Comparison of ENCODE assay signal across 24 mouse cellular contexts in the genomic region with DNA sequence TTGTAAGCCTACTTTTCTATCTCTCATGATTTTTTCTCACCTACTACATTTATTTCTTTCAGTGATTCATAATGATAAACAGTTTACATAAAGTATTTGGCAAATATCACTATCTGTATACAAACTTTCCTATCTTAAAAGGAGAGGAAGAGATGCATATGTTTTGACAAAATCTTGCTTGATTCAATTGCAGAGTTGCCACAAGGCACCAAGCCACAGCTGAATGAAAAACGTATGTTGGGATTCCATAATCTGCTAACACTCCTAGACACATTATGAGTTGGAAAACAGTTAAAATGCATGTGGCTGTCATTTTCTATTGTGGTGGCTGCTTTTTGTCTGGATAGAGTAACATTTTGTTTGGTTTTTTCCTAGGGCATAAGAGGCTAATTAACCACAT.
A peak's percentile ranks its signal among the peaks of the same experiment; 100 is the strongest.
DNase-seq lines count a peak whose midpoint lies in the region; ATAC-seq and TF ChIP-seq lines count a peak whose summit lies in the region.
"Had no signal": no experiment of that assay in that cellular context is flagged by ENCODE, and none has a peak within 500 bp of the region (broad histone marks: within the 10 kb centered on the region; RNA-seq: fewer than 3 reads in every experiment).

No protein-coding gene starts in this region.

- no peaks in the 10 kb centered on the region for H3K36me3 ChIP-seq in embryonic facial prominence, embryonic 14.5 days (ENCODE audit: control insufficient read depth, insufficient read depth, low read length)
- H3K36me3 ChIP-seq in embryonic facial prominence, embryonic 10.5 days (replicated peaks), result no peaks in the 10 kb centered on the region
- no peaks in the 10 kb centered on the region for H3K36me3 ChIP-seq in lung, embryonic 14.5 days (ENCODE audit: insufficient read depth)
- H3K36me3 ChIP-seq in lung, embryonic 16.5 days (ENCODE audit: control insufficient read depth, insufficient read depth, low read length), result no peaks in the 10 kb centered on the region
- H3K36me3 ChIP-seq: embryonic facial prominence, embryonic 13.5 days; forebrain, embryonic 15.5 days; G1E had no signal

- no peaks in the 10 kb centered on the region for H3K4me1 ChIP-seq in embryonic facial prominence, embryonic 14.5 days (ENCODE audit: control insufficient read depth, insufficient read depth, low read length)
- no peaks in the 10 kb centered on the region for H3K4me1 ChIP-seq in embryonic facial prominence, embryonic 10.5 days
- no peaks in the 10 kb centered on the region for H3K4me1 ChIP-seq in lung, embryonic 14.5 days (ENCODE audit: insufficient read depth)
- H3K4me1 ChIP-seq in lung, embryonic 16.5 days (replicated peaks; ENCODE audit: control insufficient read depth, insufficient read depth, low read length), result no peaks in the 10 kb centered on the region
- H3K4me1 ChIP-seq: embryonic facial prominence, embryonic 13.5 days; forebrain, embryonic 13.5 days; forebrain, embryonic 15.5 days had no signal

- H3K27ac ChIP-seq in embryonic facial prominence, embryonic 14.5 days (replicated peaks; ENCODE audit: low read depth, low read length), result no peak overlapping the region
- no peak overlapping the region for H3K27ac ChIP-seq in embryonic facial prominence, embryonic 10.5 days (replicated peaks)
- H3K27ac ChIP-seq in lung, embryonic 14.5 days (ENCODE audit: low read depth), result no peak overlapping the region
- no peak overlapping the region for H3K27ac ChIP-seq in lung, embryonic 16.5 days (ENCODE audit: low read length)
- H3K27ac ChIP-seq: embryonic facial prominence, embryonic 13.5 days; forebrain, embryonic 13.5 days; forebrain, embryonic 15.5 days had no signal

- peak; percentile 54 for DNase-seq in embryonic facial prominence, embryonic 14.5 days (ENCODE audit: low spot score)
- no peak for DNase-seq in embryonic facial prominence, embryonic 10.5 days (ENCODE audit: low spot score)
- peak; percentile 68 for DNase-seq in lung, embryonic 14.5 days
- no peak for DNase-seq in lung, postnatal 10 days
- DNase-seq in lung, postnatal 14 days, result no peak
- DNase-seq: adrenal gland, adult 8-10 months; adrenal gland, postnatal 14 days; adrenal gland, postnatal 36 days; B cell, adult 2 months; cerebellum, adult 11-12 months; cerebellum, adult 2 months; cerebellum, adult 9-10 months; cerebellum, postnatal 10 days; cerebellum, postnatal 25 days; forebrain, postnatal 0 days had no signal

- no peak overlapping the region for H3K4me2 ChIP-seq in embryonic facial prominence, embryonic 14.5 days (ENCODE audit: low read depth, low read length)
- H3K4me2 ChIP-seq in lung, embryonic 14.5 days, result no peak overlapping the region
- no peak overlapping the region for H3K4me2 ChIP-seq in lung, embryonic 16.5 days (ENCODE audit: low read depth, low read length)
- H3K4me2 ChIP-seq: embryonic facial prominence, embryonic 13.5 days; forebrain, embryonic 13.5 days; forebrain, embryonic 15.5 days had no signal

- no peak for TF ChIP-seq CTCF in lung, embryonic 14.5 days (IDR thresholded peaks at IDR 0.05; ENCODE audit: low read depth)

- no peak for ATAC-seq in embryonic facial prominence, embryonic 14.5 days (ENCODE audit: low read depth)
- ATAC-seq in lung, embryonic 14.5 days (ENCODE audit: insufficient read depth), result peak; percentile 56; the same call in 1 of the 2 replicates
- peak; percentile 56 for ATAC-seq in lung, embryonic 16.5 days (ENCODE audit: low read depth)
- ATAC-seq: activated CD4-positive, CD25-positive, alpha-beta regulatory T cell, adult 4 months; CD4-positive, CD25-positive, alpha-beta regulatory T cell, adult 4 months; forebrain, embryonic 13.5 days; forebrain, embryonic 15.5 days; forebrain, postnatal 0 days; Patski had no signal

- H3K4me3 ChIP-seq in embryonic facial prominence, embryonic 14.5 days (ENCODE audit: low read depth, low read length), result no peak overlapping the region
- H3K4me3 ChIP-seq in embryonic facial prominence, embryonic 10.5 days, result no peak overlapping the region
- H3K4me3 ChIP-seq in lung, embryonic 14.5 days (ENCODE audit: low read depth, low read length), result no peak overlapping the region
- H3K4me3 ChIP-seq in lung, embryonic 16.5 days (ENCODE audit: low read length), result no peak overlapping the region
- H3K4me3 ChIP-seq: embryonic facial prominence, embryonic 13.5 days; forebrain, embryonic 13.5 days; forebrain, embryonic 15.5 days had no signal

- 46% methylated on average over 1 of the region's 1 CpGs for WGBS in embryonic facial prominence, embryonic 14.5 days
- 78% methylated on average over 1 of the region's 1 CpGs for WGBS in embryonic facial prominence, embryonic 10.5 days
- WGBS in lung, embryonic 14.5 days, result 39% methylated on average over 1 of the region's 1 CpGs
- WGBS in lung, embryonic 16.5 days, result 26% methylated on average over 1 of the region's 1 CpGs

- no peaks in the 10 kb centered on the region for H3K27me3 ChIP-seq in embryonic facial prominence, embryonic 14.5 days (replicated peaks; ENCODE audit: control insufficient read depth, insufficient read depth, low read length)
- no peaks in the 10 kb centered on the region for H3K27me3 ChIP-seq in embryonic facial prominence, embryonic 10.5 days (replicated peaks; ENCODE audit: low read depth, poor library complexity, severe bottlenecking)
- H3K27me3 ChIP-seq in lung, embryonic 14.5 days (ENCODE audit: insufficient read depth, low read length), result no peaks in the 10 kb centered on the region
- no peaks in the 10 kb centered on the region for H3K27me3 ChIP-seq in lung, embryonic 16.5 days (ENCODE audit: control insufficient read depth, insufficient read depth, low read depth, low read length)
- H3K27me3 ChIP-seq: CH12.LX; embryonic facial prominence, embryonic 13.5 days; forebrain, embryonic 13.5 days; forebrain, embryonic 15.5 days had no signal

- no peak overlapping the region for H3K9ac ChIP-seq in embryonic facial prominence, embryonic 14.5 days (ENCODE audit: low read depth, low read length)
- H3K9ac ChIP-seq in lung, embryonic 14.5 days, result no peak overlapping the region
- no peak overlapping the region for H3K9ac ChIP-seq in lung, embryonic 16.5 days (ENCODE audit: low read length)
- H3K9ac ChIP-seq: embryonic facial prominence, embryonic 13.5 days; forebrain, embryonic 13.5 days; forebrain, embryonic 15.5 days; forebrain, postnatal 0 days had no signal

- no peaks in the 10 kb centered on the region for H3K9me3 ChIP-seq in embryonic facial prominence, embryonic 14.5 days (ENCODE audit: control insufficient read depth, low read length)
- H3K9me3 ChIP-seq in embryonic facial prominence, embryonic 10.5 days, result no peaks in the 10 kb centered on the region
- no peaks in the 10 kb centered on the region for H3K9me3 ChIP-seq in lung, embryonic 14.5 days (ENCODE audit: low read depth, low read length)
- H3K9me3 ChIP-seq in lung, embryonic 16.5 days (ENCODE audit: control insufficient read depth, low read length), result no peaks in the 10 kb centered on the region
- H3K9me3 ChIP-seq: embryonic facial prominence, embryonic 13.5 days; forebrain, embryonic 13.5 days; forebrain, embryonic 15.5 days; G1E had no signal

Comparison
In these comparisons a context has a peak if more than half of its experiments do, and no peak if none do; other contexts are left out.
1. DNase-seq: peak in embryonic facial prominence, embryonic 14.5 days (single experiment) and lung, embryonic 14.5 days (single experiment); none in embryonic facial prominence, embryonic 10.5 days (single experiment), lung, postnatal 10 days (single experiment) and lung, postnatal 14 days (single experiment).